Mouse (Mus musculus) CD8-positive naive resting alpha-beta T cell, adult 57 days (primary cell): ENCODE measurements around the gene Rasl10b. TPM values are rescaled to one million over a fixed set of nuclear protein-coding genes. Genes with fewer than 3 reads are reported as not detected.

Source experiments
- total RNA-seq: library from RNA; stranded (reverse); gene quantifications from one replicate; pipeline ENCODE4 v1.2.4, GENCODE M21; 2023

Gene Rasl10b
- total RNA-seq = 0.89 TPM

GRCm38 (mm10) chr11:83409087-83409754 lies at the start of gene Rasl10b:
Gene Rasl10b, plus strand, starts transcription at chr11:83409137.

DNA sequence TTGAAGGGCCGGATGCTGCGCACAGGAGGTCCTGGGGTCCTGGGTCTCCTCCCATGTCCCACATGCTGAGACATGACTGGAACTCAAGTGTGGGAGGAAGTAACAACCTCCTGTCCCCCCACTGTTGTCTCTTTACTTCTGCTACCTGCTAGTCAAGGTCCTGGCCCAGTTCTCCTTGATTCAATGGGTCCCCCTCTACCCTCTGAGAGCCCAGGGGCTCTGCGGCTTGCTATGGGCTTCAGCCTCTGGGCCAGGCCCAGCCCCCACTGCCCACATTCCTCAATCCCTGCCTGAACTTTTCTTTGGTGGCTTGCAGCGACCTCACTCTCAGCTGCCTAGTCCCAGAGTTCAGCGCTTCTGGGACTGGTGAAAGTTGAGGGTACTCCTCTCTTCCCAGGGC lies 20.4 kb downstream of the Rasl10b start, which contains the start of gene Gas2l2:
Gene Gas2l2, minus strand, starts transcription at position 101 of the 400 bp plus-strand sequence.

DNA sequence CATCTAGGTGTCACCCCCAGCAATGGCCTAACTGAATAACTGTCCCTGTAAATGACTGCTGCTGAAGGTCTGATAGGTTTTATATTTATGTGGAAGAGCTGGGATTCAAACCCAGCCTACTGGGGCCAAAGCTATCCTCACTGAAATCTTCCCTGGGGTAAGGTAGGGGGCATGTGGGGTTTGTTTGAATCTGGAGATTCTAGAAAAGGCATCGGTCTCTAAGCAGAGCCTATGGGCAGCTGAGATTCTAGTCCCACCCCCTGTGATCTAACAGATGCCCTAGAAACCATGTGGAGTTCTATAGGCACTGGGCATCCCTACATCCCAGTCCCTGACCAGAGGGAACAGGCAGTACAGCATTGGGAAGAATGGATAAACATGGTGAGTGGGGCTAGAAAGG lies 28.4 kb downstream of the Rasl10b start, which contains the start of gene 1700020L24Rik:
Gene 1700020L24Rik, plus strand, starts transcription at position 301 of the 400 bp plus-strand sequence.

GRCm38 (mm10) chr11:83462711-83463244 lies 53.8 kb downstream of the Rasl10b start, which contains the start of gene Mmp28:
Gene Mmp28, minus strand, starts transcription at chr11:83463071.

Other genes with a start within 250 kb of the Rasl10b start
- 1.4 TPM for gene Slfn4, start 234.0 kb upstream of the Rasl10b start, total RNA-seq
- 4.6 TPM for gene Slfn3, start 217.8 kb upstream of the Rasl10b start, total RNA-seq
- gene Slfn14, start 122.4 kb upstream of the Rasl10b start, total RNA-seq = not detected
- 106 TPM for gene Ap2b1, start 110.1 kb upstream of the Rasl10b start, total RNA-seq
- 9.4 TPM for gene Pex12, start 106.6 kb upstream of the Rasl10b start, total RNA-seq
- gene Gas2l2, start 20.3 kb downstream of the Rasl10b start, total RNA-seq = not detected
- not detected for gene 1700020L24Rik, start 28.5 kb downstream of the Rasl10b start, total RNA-seq
- gene Mmp28, start 53.9 kb downstream of the Rasl10b start, total RNA-seq = not detected
- gene Taf15, start 63.9 kb downstream of the Rasl10b start, total RNA-seq = 145 TPM
- gene Heatr9, start 113.0 kb downstream of the Rasl10b start, total RNA-seq = not detected
- 19.3 TPM for gene Ccl5, start 121.4 kb downstream of the Rasl10b start, total RNA-seq
- 0.49 TPM for gene Ccl9, start 169.5 kb downstream of the Rasl10b start, total RNA-seq
- 4.1 TPM for gene Ccl6, start 183.9 kb downstream of the Rasl10b start, total RNA-seq
- not detected for gene Rpl9-ps1, start 236.5 kb downstream of the Rasl10b start, total RNA-seq
- 7.2 TPM for gene Ccl3, start 240.2 kb downstream of the Rasl10b start, total RNA-seq